Mouse (Mus musculus): ENCODE results near the gene Tsnax. TPM values are rescaled to one million over a fixed set of nuclear protein-coding genes. Genes with fewer than 3 reads are reported as not detected.
A peak's percentile ranks its signal among the peaks of the same experiment; 100 is the strongest.

Tsnax gene
- 108 and 122 TPM in 2 replicates for polyA plus RNA-seq (2012; rRNA removed)
- 137 and 146 TPM in 2 replicates for polyA plus RNA-seq (2014; fragmentation: Nextera tagmentation; extraction: Ambion mirVana)

DNA sequence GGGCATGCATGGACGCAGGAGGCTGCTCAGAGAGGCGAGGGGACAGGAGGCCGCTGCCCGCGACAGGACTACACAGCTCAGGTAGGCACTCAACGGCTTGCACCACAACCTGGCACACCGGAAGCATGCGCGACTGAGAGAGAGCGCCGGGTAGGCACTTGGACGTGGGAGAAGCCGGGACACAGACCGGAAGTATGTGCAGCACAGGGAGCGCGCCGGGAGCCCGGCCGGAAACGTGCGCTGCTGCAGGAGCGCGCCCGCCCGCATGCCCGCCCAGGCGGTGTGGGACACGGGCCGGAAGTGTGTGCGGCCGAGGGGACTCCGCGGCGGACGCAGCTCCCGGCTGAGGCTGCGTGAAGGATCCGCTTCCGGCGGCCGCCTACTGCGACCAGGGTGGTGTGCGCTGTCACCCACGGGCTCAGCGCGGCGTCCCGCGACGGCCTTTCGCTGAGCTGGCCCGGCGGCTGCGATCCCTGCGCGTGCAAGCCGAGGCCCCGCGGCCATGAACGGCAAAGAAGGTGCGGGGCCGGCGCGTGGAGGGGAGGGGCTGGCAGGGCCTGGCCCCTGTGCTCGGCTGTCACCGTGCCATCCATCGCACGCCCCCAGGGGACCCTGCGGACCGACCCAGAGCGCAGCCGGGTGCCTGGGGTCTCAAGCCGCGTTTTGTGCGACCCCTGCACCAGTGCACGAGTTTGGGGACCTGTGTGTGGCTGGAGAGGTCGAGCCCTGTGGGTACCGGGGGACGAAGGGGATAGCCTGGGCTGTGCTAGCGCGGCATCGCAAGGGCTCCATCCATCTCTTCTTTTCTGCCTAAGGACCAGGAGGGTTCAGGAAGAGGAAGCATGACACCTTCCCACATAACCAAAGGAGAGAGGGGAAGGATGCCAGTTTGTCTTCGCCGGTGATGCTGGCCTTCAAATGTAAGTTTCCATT, at the start of gene Tsnax:
Tsnax (plus strand) TSS at position 303 of the 933 bp plus-strand sequence.
- Histone ChIP-seq H3K9me3 (ENCODE audit: control insufficient read depth, low read length) (no peaks in the 10 kb centered on the region), H3K4me2 (replicated peaks; ENCODE audit: low read depth, low read length, severe bottlenecking) (peak within 1 kb of the TSS; percentile 80), H3K36me3 (ENCODE audit: control insufficient read depth, insufficient read depth, low read length) (peaks cover 26% of the 10 kb centered on the region), H3K4me3 (replicated peaks; ENCODE audit: low read length) (peak within 1 kb of the TSS; percentile 99), H3K4me1 (ENCODE audit: control insufficient read depth, insufficient read depth, low read length) (peaks cover 6% of the 10 kb centered on the region; the same call in 1 of the 2 replicates), H3K9ac (ENCODE audit: low read depth, low read length, severe bottlenecking) (peak within 1 kb of the TSS; percentile 92), H3K27me3 (ENCODE audit: control insufficient read depth, insufficient read depth, low read length) (no peaks in the 10 kb centered on the region), H3K27ac (replicated peaks; ENCODE audit: low read depth, low read length) (peak within 1 kb of the TSS; percentile 74)
- TF ChIP-seq POLR2A (IDR thresholded peaks at IDR 0.05; ENCODE audit: borderline replicate concordance, extremely low read depth, insufficient read depth, insufficient read length): peak; percentile 7; the same call in 1 of the 2 replicates
- WGBS: 4% methylated on average over 57 of the region's 84 CpGs
- peak; percentile 89 for DNase-seq (ENCODE audit: low spot score)
- peak; percentile 97 for ATAC-seq (ENCODE audit: low FRiP score, low read depth)

GRCm38 (mm10) chr8:124963246-124963645, 49.6 kb upstream of the Tsnax start:
- H3K4me1 ChIP-seq (ENCODE audit: control insufficient read depth, insufficient read depth, low read length): no peaks in the 10 kb centered on the region
- H3K27me3 ChIP-seq (ENCODE audit: control insufficient read depth, insufficient read depth, low read length): no peaks in the 10 kb centered on the region
- H3K27ac ChIP-seq (replicated peaks; ENCODE audit: low read depth, low read length): no peak overlapping the region
- no peak overlapping the region for H3K9ac ChIP-seq (ENCODE audit: low read depth, low read length, severe bottlenecking)
- H3K4me3 ChIP-seq (replicated peaks; ENCODE audit: low read length): no peak overlapping the region
- DNase-seq (ENCODE audit: low spot score) (no peak), ATAC-seq (ENCODE audit: low FRiP score, low read depth) (no peak)
- no peak overlapping the region for H3K4me2 ChIP-seq (replicated peaks; ENCODE audit: low read depth, low read length, severe bottlenecking)
- H3K36me3 ChIP-seq (ENCODE audit: control insufficient read depth, insufficient read depth, low read length): no peaks in the 10 kb centered on the region
- H3K9me3 ChIP-seq (ENCODE audit: control insufficient read depth, low read length): no peaks in the 10 kb centered on the region
- WGBS: 92% methylated on average over 5 of the region's 5 CpGs
- TF ChIP-seq POLR2A (IDR thresholded peaks at IDR 0.05; ENCODE audit: borderline replicate concordance, extremely low read depth, insufficient read depth, insufficient read length): no peak

DNA sequence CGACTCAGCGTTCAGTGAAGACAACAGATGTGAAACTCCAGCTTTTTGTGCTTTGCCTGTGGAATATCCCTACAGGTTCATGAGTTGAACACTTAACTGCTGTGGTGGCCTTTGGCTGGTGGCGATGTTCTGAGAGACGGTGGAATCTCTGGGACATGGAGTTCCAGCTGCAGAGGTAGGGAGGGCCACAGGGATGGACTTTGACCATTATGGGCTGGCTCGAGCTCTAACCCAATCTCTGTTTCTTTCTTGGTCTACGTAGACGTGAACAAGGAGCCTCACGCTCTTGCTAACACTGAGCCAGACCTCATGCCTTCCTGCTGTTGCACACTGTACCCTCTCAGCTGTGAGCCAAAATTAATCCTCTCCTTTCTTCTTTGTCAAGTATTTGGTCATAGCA, 47.8 kb upstream of the Tsnax start:
- Histone ChIP-seq H3K4me1 (ENCODE audit: control insufficient read depth, insufficient read depth, low read length) (no peaks in the 10 kb centered on the region), H3K36me3 (ENCODE audit: control insufficient read depth, insufficient read depth, low read length) (no peaks in the 10 kb centered on the region), H3K27ac (replicated peaks; ENCODE audit: low read depth, low read length) (no peak overlapping the region), H3K9ac (ENCODE audit: low read depth, low read length, severe bottlenecking) (no peak overlapping the region), H3K4me2 (replicated peaks; ENCODE audit: low read depth, low read length, severe bottlenecking) (no peak overlapping the region), H3K9me3 (ENCODE audit: control insufficient read depth, low read length) (no peaks in the 10 kb centered on the region), H3K27me3 (ENCODE audit: control insufficient read depth, insufficient read depth, low read length) (no peaks in the 10 kb centered on the region), H3K4me3 (replicated peaks; ENCODE audit: low read length) (no peak overlapping the region)
- 92% methylated on average over 8 of the region's 8 CpGs for WGBS
- DNase-seq (ENCODE audit: low spot score) (no peak), ATAC-seq (ENCODE audit: low FRiP score, low read depth) (no peak)
- no peak for TF ChIP-seq POLR2A (IDR thresholded peaks at IDR 0.05; ENCODE audit: borderline replicate concordance, extremely low read depth, insufficient read depth, insufficient read length)

- peak; percentile 48 for DNase-seq (ENCODE audit: low spot score)
- ATAC-seq (ENCODE audit: low FRiP score, low read depth): peak; percentile 41; the same call in 1 of the 2 replicates
- no peaks in the 10 kb centered on the region for H3K9me3 ChIP-seq (ENCODE audit: control insufficient read depth, low read length)
- H3K9ac ChIP-seq (ENCODE audit: low read depth, low read length, severe bottlenecking): no peak overlapping the region
- H3K27ac ChIP-seq (replicated peaks; ENCODE audit: low read depth, low read length): no peak overlapping the region
- 43% methylated on average over 6 of the region's 6 CpGs for WGBS
- no peaks in the 10 kb centered on the region for H3K36me3 ChIP-seq (ENCODE audit: control insufficient read depth, insufficient read depth, low read length)
- no peaks in the 10 kb centered on the region for H3K4me1 ChIP-seq (ENCODE audit: control insufficient read depth, insufficient read depth, low read length)
- H3K4me2 ChIP-seq (replicated peaks; ENCODE audit: low read depth, low read length, severe bottlenecking): no peak overlapping the region
- no peak for TF ChIP-seq POLR2A (IDR thresholded peaks at IDR 0.05; ENCODE audit: borderline replicate concordance, extremely low read depth, insufficient read depth, insufficient read length)
- no peak overlapping the region for H3K4me3 ChIP-seq (replicated peaks; ENCODE audit: low read length)
- no peaks in the 10 kb centered on the region for H3K27me3 ChIP-seq (ENCODE audit: control insufficient read depth, insufficient read depth, low read length)
Observed at GRCm38 (mm10) chr8:124970312-124970933, 42.4 kb upstream of the Tsnax start.

- ATAC-seq (ENCODE audit: low FRiP score, low read depth): no peak
- DNase-seq (ENCODE audit: low spot score): no peak
- Histone ChIP-seq H3K4me1 (ENCODE audit: control insufficient read depth, insufficient read depth, low read length) (no peaks in the 10 kb centered on the region), H3K4me3 (replicated peaks; ENCODE audit: low read length) (no peak overlapping the region), H3K36me3 (ENCODE audit: control insufficient read depth, insufficient read depth, low read length) (no peaks in the 10 kb centered on the region), H3K4me2 (replicated peaks; ENCODE audit: low read depth, low read length, severe bottlenecking) (no peak overlapping the region), H3K27ac (replicated peaks; ENCODE audit: low read depth, low read length) (no peak overlapping the region), H3K27me3 (ENCODE audit: control insufficient read depth, insufficient read depth, low read length) (no peaks in the 10 kb centered on the region), H3K9me3 (ENCODE audit: control insufficient read depth, low read length) (no peaks in the 10 kb centered on the region), H3K9ac (ENCODE audit: low read depth, low read length, severe bottlenecking) (no peak overlapping the region)
- TF ChIP-seq POLR2A (IDR thresholded peaks at IDR 0.05; ENCODE audit: borderline replicate concordance, extremely low read depth, insufficient read depth, insufficient read length): no peak
- WGBS: 74% methylated on average over 8 of the region's 8 CpGs
Observed at GRCm38 (mm10) chr8:124973221-124973620, 39.6 kb upstream of the Tsnax start.

Data from limb, embryonic 14.5 days (tissue).